Mouse (Mus musculus) forebrain, embryonic 14.5 days (tissue): Measurements from ENCODE around the gene Lbp. TPM values are rescaled to one million over a fixed set of nuclear protein-coding genes. Genes with fewer than 3 reads are reported as not detected.

Source experiments
- ATAC-seq: fragments of 200-750 bp; cut with Nextera tagmentation; 2 replicates; pipeline ENCODE4 v1.8.0; 2017; ENCODE audit warnings: mild to moderate bottlenecking, moderate library complexity
- DNase-seq: peaks from one replicate; pipeline ENCODE4 v3.0.0-alpha.2; 2015; ENCODE audit warnings: low spot score
- H3K27ac ChIP-seq: fragments of 300-500 bp; sonication (generic); 2 replicates; pipeline ENCODE4 v1.5.1; 2014; ENCODE audit warnings: low read depth, mild to moderate bottlenecking, control low read depth, low read length, moderate library complexity
- H3K27me3 ChIP-seq: fragments of 300-500 bp; sonication (generic); replicated peaks from 2 replicates; pipeline ENCODE4 v1.6.1; 2014; ENCODE audit warnings: low read length, control low read depth, mixed read lengths; ENCODE audit not compliant: control insufficient read depth, insufficient read depth
- H3K36me3 ChIP-seq: fragments of 300-500 bp; sonication (generic); 2 replicates; pipeline ENCODE4 v1.6.1; 2014; ENCODE audit warnings: low read length, control low read depth; ENCODE audit not compliant: control insufficient read depth, insufficient read depth
- H3K4me1 ChIP-seq: fragments of 300-500 bp; sonication (generic); 2 replicates; pipeline ENCODE4 v1.6.1; 2014; ENCODE audit warnings: antibody characterized with exemption, low read length, control low read depth; ENCODE audit not compliant: control insufficient read depth, insufficient read depth
- H3K4me2 ChIP-seq: fragments of 300-500 bp; sonication (generic); 2 replicates; pipeline ENCODE4 v1.6.1; 2014; ENCODE audit warnings: mild to moderate bottlenecking, control low read depth, low read length
- H3K4me3 ChIP-seq: fragments of 300-500 bp; sonication (generic); 2 replicates; pipeline ENCODE4 v1.5.1; 2014; ENCODE audit warnings: low read depth, low read length, control low read depth
- H3K9ac ChIP-seq: fragments of 300-500 bp; sonication (generic); 2 replicates; pipeline ENCODE4 v1.6.1; 2014; ENCODE audit warnings: mild to moderate bottlenecking, low read length, control low read depth, moderate library complexity
- H3K9me3 ChIP-seq: fragments of 300-500 bp; sonication (generic); replicated peaks from 2 replicates; pipeline ENCODE4 v1.6.1; 2016; ENCODE audit warnings: low read length, control low read depth, mixed read lengths; ENCODE audit not compliant: control insufficient read depth
- WGBS: fragments of 180-500 bp; shearing (Covaris S2); extraction: QIAGEN DNeasy Blood & Tissue Kit; methylation state at CpG from one replicate; pipeline ENCODE4 v1.1.7; 2014; 5-methylcytosine and 5-hydroxymethylcytosine counted together
- polyA plus RNA-seq: library from polyadenylated mRNA; unstranded; fragments of >200 nt; fragmentation: Nextera tagmentation; extraction: Ambion mirVana; gene quantifications from 2 replicates; pipeline ENCODE4 v1.2.1, GENCODE M21; 2014

Gene Lbp
- polyA plus RNA-seq, 1 experiment from 2014 or later: 2.6 TPM

GRCm38 (mm10) chr2:158275811-158276210 lies 30.5 kb upstream of the Lbp start:
- Histone ChIP-seq H3K27ac (no peak overlapping the region), H3K4me1 (no peaks in the 10 kb centered on the region), H3K9ac (no peak overlapping the region), H3K9me3 (no peaks in the 10 kb centered on the region), H3K4me2 (no peak overlapping the region), H3K36me3 (no peaks in the 10 kb centered on the region), H3K27me3 (no peaks in the 10 kb centered on the region), H3K4me3 (no peak overlapping the region)
- 85% methylated on average over 4 of the region's 4 CpGs for WGBS
- ATAC-seq (no peak), DNase-seq (no peak)

GRCm38 (mm10) chr2:158276451-158276850 lies 29.8 kb upstream of the Lbp start:
- Histone ChIP-seq H3K4me3 (no peak overlapping the region), H3K9ac (no peak overlapping the region), H3K36me3 (no peaks in the 10 kb centered on the region), H3K9me3 (no peaks in the 10 kb centered on the region), H3K27ac (no peak overlapping the region), H3K4me1 (no peaks in the 10 kb centered on the region), H3K4me2 (no peak overlapping the region), H3K27me3 (no peaks in the 10 kb centered on the region)
- 84% methylated on average over 6 of the region's 6 CpGs for WGBS
- DNase-seq: no peak
- ATAC-seq: no peak

- Histone ChIP-seq H3K4me3 (no peak overlapping the region), H3K27me3 (no peaks in the 10 kb centered on the region), H3K27ac (no peak overlapping the region), H3K9me3 (no peaks in the 10 kb centered on the region), H3K36me3 (no peaks in the 10 kb centered on the region), H3K4me1 (no peaks in the 10 kb centered on the region), H3K9ac (no peak overlapping the region), H3K4me2 (no peak overlapping the region)
- ATAC-seq (no peak), DNase-seq (no peak)
- WGBS: 73% methylated on average over 4 of the region's 4 CpGs
These were observed 29.4 kb upstream of the Lbp start for GRCm38 (mm10) chr2:158276878-158277277.

- Histone ChIP-seq H3K4me2 (no peak overlapping the region), H3K27me3 (no peaks in the 10 kb centered on the region), H3K27ac (no peak overlapping the region), H3K4me3 (no peak overlapping the region), H3K9me3 (no peaks in the 10 kb centered on the region), H3K9ac (no peak overlapping the region), H3K4me1 (no peaks in the 10 kb centered on the region), H3K36me3 (no peaks in the 10 kb centered on the region)
- ATAC-seq (no peak), DNase-seq (no peak)
- WGBS: 88% methylated on average over 4 of the region's 4 CpGs
These were observed 26.6 kb upstream of the Lbp start for GRCm38 (mm10) chr2:158279656-158280055.

GRCm38 (mm10) chr2:158281497-158282205 lies 24.6 kb upstream of the Lbp start:
- H3K4me1 ChIP-seq: no peaks in the 10 kb centered on the region
- no peak overlapping the region for H3K4me2 ChIP-seq
- H3K27ac ChIP-seq: no peak overlapping the region
- no peaks in the 10 kb centered on the region for H3K27me3 ChIP-seq
- H3K9me3 ChIP-seq: no peaks in the 10 kb centered on the region
- H3K36me3 ChIP-seq: no peaks in the 10 kb centered on the region
- H3K4me3 ChIP-seq: no peak overlapping the region
- 78% methylated on average over 16 of the region's 16 CpGs for whole genome bisulfite sequencing
- H3K9ac ChIP-seq: no peak overlapping the region
- no peak for DNase-seq
- ATAC-seq: no peak

GRCm38 (mm10) chr2:158283136-158283535 lies 23.2 kb upstream of the Lbp start:
- no peak overlapping the region for H3K4me3 ChIP-seq
- H3K4me2 ChIP-seq: no peak overlapping the region
- no peaks in the 10 kb centered on the region for H3K36me3 ChIP-seq
- ATAC-seq (no peak), DNase-seq (no peak)
- no peak overlapping the region for H3K9ac ChIP-seq
- H3K27ac ChIP-seq: no peak overlapping the region
- no peaks in the 10 kb centered on the region for H3K27me3 ChIP-seq
- WGBS: 80% methylated on average over 7 of the region's 7 CpGs
- no peaks in the 10 kb centered on the region for H3K4me1 ChIP-seq
- H3K9me3 ChIP-seq: no peaks in the 10 kb centered on the region

GRCm38 (mm10) chr2:158283771-158284170 lies 22.5 kb upstream of the Lbp start:
- Histone ChIP-seq H3K4me1 (no peaks in the 10 kb centered on the region), H3K36me3 (no peaks in the 10 kb centered on the region), H3K4me3 (no peak overlapping the region), H3K27me3 (no peaks in the 10 kb centered on the region), H3K9me3 (no peaks in the 10 kb centered on the region), H3K9ac (no peak overlapping the region), H3K27ac (no peak overlapping the region), H3K4me2 (no peak overlapping the region)
- no peak for ATAC-seq
- no peak for DNase-seq
- 86% methylated on average over 6 of the region's 6 CpGs for WGBS

GRCm38 (mm10) chr2:158284571-158284970 lies 21.7 kb upstream of the Lbp start:
- H3K9me3 ChIP-seq: no peaks in the 10 kb centered on the region
- DNase-seq (peak; percentile 54), ATAC-seq (no peak)
- no peak overlapping the region for H3K9ac ChIP-seq
- H3K36me3 ChIP-seq: no peaks in the 10 kb centered on the region
- H3K4me2 ChIP-seq: no peak overlapping the region
- no peaks in the 10 kb centered on the region for H3K4me1 ChIP-seq
- no peak overlapping the region for H3K4me3 ChIP-seq
- no peak overlapping the region for H3K27ac ChIP-seq
- no peaks in the 10 kb centered on the region for H3K27me3 ChIP-seq
- 18% methylated on average over 11 of the region's 11 CpGs for WGBS

- DNase-seq (no peak), ATAC-seq (no peak)
- Histone ChIP-seq H3K4me3 (no peak overlapping the region), H3K9ac (no peak overlapping the region), H3K9me3 (no peaks in the 10 kb centered on the region), H3K4me1 (no peaks in the 10 kb centered on the region), H3K36me3 (no peaks in the 10 kb centered on the region), H3K27ac (no peak overlapping the region), H3K27me3 (no peaks in the 10 kb centered on the region), H3K4me2 (no peak overlapping the region)
- WGBS: 67% methylated on average over 6 of the region's 6 CpGs
These were observed 20.6 kb upstream of the Lbp start for GRCm38 (mm10) chr2:158285655-158286054.
